Mouse (Mus musculus) R1 (cell line): ENCODE measurements around the gene Gm5458.
"Not testable (repeated sequence)": the region's sequence is repeated elsewhere in the genome, so short reads cannot be mapped to it uniquely, and the experiment has no call there.

Experiments
- DNase-seq: peaks from one replicate; pipeline ENCODE4 v3.0.0-alpha.2; 2018; ENCODE audit warnings: low read depth, low spot score

The Gm5458 gene

DNA sequence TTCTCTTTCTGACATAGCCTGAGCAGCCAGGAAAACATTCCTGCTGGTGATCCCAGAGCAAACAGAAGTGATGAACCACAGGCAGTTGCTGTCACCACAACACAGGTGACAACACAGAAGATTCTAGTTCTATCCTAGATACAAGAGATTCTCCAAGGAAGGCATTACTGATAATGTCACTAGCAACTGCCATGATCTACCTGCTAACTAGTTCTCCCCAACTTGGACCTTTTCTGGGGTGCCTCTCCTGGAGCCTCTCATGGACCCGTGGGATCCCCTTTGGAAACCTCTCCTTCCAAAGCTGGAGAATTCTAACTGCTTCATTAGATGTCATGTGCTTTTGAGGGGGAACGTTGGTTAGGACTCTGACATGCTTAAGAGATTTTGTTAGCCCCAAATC lies at the start of gene Gm5458:
TSS of gene Gm5458 (minus strand) at position 101 of the 400 bp plus-strand sequence.
- not testable (repeated sequence) for DNase-seq

DNA sequence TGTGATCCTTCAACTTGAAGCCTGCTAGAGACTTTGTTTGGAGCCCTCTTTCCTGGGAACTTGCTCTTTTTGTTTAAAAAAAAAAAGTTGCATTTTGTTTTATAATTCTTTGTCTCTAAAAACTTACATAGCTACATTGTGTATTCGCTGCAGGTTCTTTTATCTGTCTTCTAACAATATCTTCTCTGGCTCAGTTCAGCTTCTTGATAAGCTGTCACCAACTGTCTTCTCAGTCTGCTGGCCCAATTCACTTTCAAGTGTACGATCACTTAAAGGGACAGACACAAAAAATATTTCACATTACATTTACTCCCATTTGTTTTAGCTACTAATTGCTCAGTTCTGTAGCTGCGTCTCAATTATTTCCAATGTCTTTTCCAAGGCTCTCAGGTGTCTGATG lies 43.9 kb upstream of the Gm5458 start:
- DNase-seq, result no peak

DNA sequence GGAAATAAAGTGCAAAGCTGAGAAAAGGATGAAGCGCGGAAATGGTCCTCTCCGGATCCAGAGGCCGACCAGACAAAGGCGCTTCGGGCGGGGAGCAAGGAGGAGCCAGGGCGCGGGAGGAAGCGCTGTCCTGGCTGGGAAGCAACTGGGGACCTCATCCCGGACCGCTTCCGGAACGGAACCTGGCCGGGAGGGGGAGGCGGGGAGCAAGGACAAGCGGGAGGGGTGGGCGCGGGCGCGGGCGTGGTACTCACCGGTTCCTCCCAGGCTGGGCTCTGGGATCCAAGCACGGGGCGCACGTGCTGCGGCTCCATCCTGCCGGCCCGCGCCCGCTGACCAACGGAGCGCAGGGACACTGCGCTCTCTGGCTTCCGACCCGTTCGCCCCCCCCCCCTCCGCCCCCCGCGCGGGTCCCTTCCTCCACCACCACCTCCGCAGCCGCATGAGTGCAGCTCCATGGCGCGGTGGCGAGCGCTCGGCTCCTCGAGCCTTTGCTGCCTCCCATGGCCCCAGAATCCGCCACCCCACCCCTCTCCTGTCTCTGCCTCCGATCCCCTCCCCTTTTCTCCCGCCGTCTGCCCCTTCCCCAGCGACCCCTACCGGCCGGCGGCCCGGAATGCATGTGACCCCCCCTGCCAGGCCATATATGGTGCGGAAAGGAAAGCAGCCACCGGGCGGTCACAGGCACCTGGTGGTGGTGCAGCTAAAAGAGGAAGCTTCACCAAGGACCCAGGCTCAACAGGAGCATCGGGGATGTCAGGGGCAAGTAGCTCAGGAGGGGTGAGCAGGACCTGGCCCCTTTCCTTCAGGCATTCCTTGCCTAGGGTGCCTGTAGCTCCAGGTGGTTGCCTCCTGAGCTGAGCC lies 17.3 kb downstream of the Gm5458 start, which contains the start of gene Gm2237:
TSS of gene Gm2237 (minus strand) at position 332 of the 864 bp plus-strand sequence.
- DNase-seq, result peak; percentile 5

DNA sequence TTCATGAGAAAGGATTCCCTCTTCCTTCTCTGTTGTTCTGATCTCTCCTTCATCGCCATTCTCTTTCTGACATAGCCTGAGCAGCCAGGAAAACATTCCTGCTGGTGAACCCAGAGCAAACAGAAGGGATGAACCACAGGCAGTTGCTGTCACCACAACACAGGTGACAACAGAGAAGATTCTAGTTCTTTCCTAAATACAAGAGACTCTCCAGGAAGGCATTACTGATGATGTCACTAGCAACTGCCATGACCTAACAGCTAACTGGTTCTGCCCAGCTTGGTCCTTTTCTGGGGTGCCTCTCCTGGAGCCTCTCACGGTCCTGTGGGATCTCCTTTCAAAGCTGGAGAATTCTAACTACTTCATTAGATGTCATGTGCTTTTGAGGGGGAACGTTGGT lies 52.5 kb downstream of the Gm5458 start, which contains the start of gene Gm2244:
TSS of gene Gm2244 (minus strand) at position 101 of the 400 bp plus-strand sequence.
- not testable (repeated sequence) for DNase-seq
